Mouse (Mus musculus) liver, embryonic 14 days (tissue): Measurements from ENCODE around the gene Adra2b. TPM values are rescaled to one million over a fixed set of nuclear protein-coding genes. Genes with fewer than 3 reads are reported as not detected.

Experiments used
- polyA plus RNA-seq: library from polyadenylated mRNA; depleted of rRNA; stranded (reverse); fragments of >200 nt; gene quantifications from 2 replicates; pipeline ENCODE4 v1.2.3, GENCODE M21; 2012; rRNA removed

Gene Adra2b
- polyA plus RNA-seq: 12.0 and 13.5 TPM in 2 replicates

GRCm38 (mm10) chr2:127362459-127363281 is at the start of gene Adra2b:
Gene Adra2b (plus strand): TSS chr2:127363208.

GRCm38 (mm10) chr2:127335767-127336496 is 27.1 kb upstream of the Adra2b start, which contains the start of gene Dusp2:
Gene Dusp2 (plus strand): TSS chr2:127336159.

GRCm38 (mm10) chr2:127338416-127338815 is 24.6 kb upstream of the Adra2b start, which contains the start of gene Astl:
Gene Astl (plus strand): TSS chr2:127338639.

Other genes starting within 250 kb of the Adra2b start
- 33.9 and 36.4 TPM in 2 replicates for gene Ncaph, start 229.3 kb upstream of the Adra2b start, polyA plus RNA-seq
- gene Itpripl1, start 219.8 kb upstream of the Adra2b start, polyA plus RNA-seq: 7.3 and 8.9 TPM in 2 replicates
- 0.65 and 0.66 TPM in 2 replicates for gene 1810024B03Rik, start 154.9 kb upstream of the Adra2b start, polyA plus RNA-seq
- 27.0 and 27.9 TPM in 2 replicates for gene Snrnp200, start 154.8 kb upstream of the Adra2b start, polyA plus RNA-seq
- 25.7 and 27.0 TPM in 2 replicates for gene Ciao1, start 115.4 kb upstream of the Adra2b start, polyA plus RNA-seq
- gene Tmem127, start 115.3 kb upstream of the Adra2b start, polyA plus RNA-seq: 7.0 and 8.8 TPM in 2 replicates
- gene Stard7, start 93.0 kb upstream of the Adra2b start, polyA plus RNA-seq: 30.8 and 35.5 TPM in 2 replicates
- 1.5 and 1.8 TPM in 2 replicates for gene Dusp2, start 27.0 kb upstream of the Adra2b start, polyA plus RNA-seq
- 0.01 TPM in 1 of 2 replicates, not detected in the other for gene Astl, start 24.6 kb upstream of the Adra2b start, polyA plus RNA-seq
- 0.35 and 0.36 TPM in 2 replicates for gene Gpat2, start 62.0 kb downstream of the Adra2b start, polyA plus RNA-seq
- gene Fahd2a, start 81.4 kb downstream of the Adra2b start, polyA plus RNA-seq: 8.1 and 8.2 TPM in 2 replicates
- 0.34 and 0.39 TPM in 2 replicates for gene Kcnip3, start 158.9 kb downstream of the Adra2b start, polyA plus RNA-seq
- 0.08 TPM in 1 of 2 replicates, not detected in the other for gene Prom2, start 178.3 kb downstream of the Adra2b start, polyA plus RNA-seq
- 1.2 and 1.4 TPM in 2 replicates for gene Zfp661, start 223.9 kb downstream of the Adra2b start, polyA plus RNA-seq
- gene Mrps5, start 224.0 kb downstream of the Adra2b start, polyA plus RNA-seq: 51.3 and 52.7 TPM in 2 replicates